28 mouse cellular contexts compared by ENCODE assay signal in the genomic region with DNA sequence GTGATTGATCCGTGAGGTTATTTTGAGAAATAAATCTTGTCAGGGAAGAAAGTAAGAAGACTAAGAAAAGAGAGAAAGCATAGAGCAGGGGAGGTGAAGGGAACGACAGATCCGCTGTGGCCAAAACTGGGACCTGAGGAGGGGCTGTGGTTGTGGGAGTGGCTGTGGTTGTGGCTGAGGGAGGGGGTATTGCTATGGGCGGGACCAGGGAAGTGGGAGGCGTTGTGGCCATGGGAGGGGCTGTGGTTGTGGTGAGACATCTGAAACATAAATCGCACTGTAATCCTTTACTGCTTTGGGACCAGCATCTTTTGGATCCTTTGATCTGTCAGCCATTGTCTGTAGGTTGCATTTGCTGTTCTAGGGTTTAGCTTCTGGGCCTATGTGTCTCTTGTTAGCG.
DNase-seq lines count a peak whose midpoint lies in the region; ATAC-seq and TF ChIP-seq lines count a peak whose summit lies in the region.
"Had no signal": no experiment of that assay in that cellular context is flagged by ENCODE, and none has a peak within 500 bp of the region (broad histone marks: within the 10 kb centered on the region; RNA-seq: fewer than 3 reads in every experiment).

No protein-coding gene starts in this region.

- H3K36me3 ChIP-seq in testis, adult 2 months (ENCODE audit: control insufficient read depth, insufficient read depth, low read length) = no peaks in the 10 kb centered on the region
- H3K36me3 ChIP-seq in forebrain, embryonic 11.5 days (ENCODE audit: control insufficient read depth, insufficient read depth, low read length) = no peaks in the 10 kb centered on the region
- H3K36me3 ChIP-seq: embryonic facial prominence, embryonic 13.5 days; forebrain, embryonic 10.5 days; G1E; heart, embryonic 10.5 days; hindbrain, embryonic 15.5 days; kidney, embryonic 15.5 days; limb, embryonic 10.5 days; limb, embryonic 15.5 days; neural tube, embryonic 13.5 days had no signal

- H3K9ac ChIP-seq in forebrain, embryonic 11.5 days (ENCODE audit: low read length) = no peak overlapping the region
- H3K9ac ChIP-seq: embryonic facial prominence, embryonic 13.5 days; forebrain, postnatal 0 days; hindbrain, embryonic 15.5 days; kidney, embryonic 15.5 days; limb, embryonic 15.5 days; liver, embryonic 14.5 days; lung, embryonic 14.5 days; neural tube, embryonic 13.5 days had no signal

- no peak overlapping the region for H3K27ac ChIP-seq in testis, adult 2 months (ENCODE audit: control insufficient read depth, insufficient read depth, low read depth, low read length)
- no peak overlapping the region for H3K27ac ChIP-seq in forebrain, embryonic 11.5 days (ENCODE audit: low read depth, low read length)
- H3K27ac ChIP-seq: embryonic facial prominence, embryonic 13.5 days; forebrain, embryonic 10.5 days; heart, embryonic 10.5 days; hindbrain, embryonic 15.5 days; kidney, embryonic 15.5 days; limb, embryonic 10.5 days; limb, embryonic 15.5 days; liver, embryonic 14.5 days; neural tube, embryonic 13.5 days had no signal

- no peaks in the 10 kb centered on the region; the same call in 1 of the 2 replicates for H3K9me3 ChIP-seq in forebrain, embryonic 11.5 days (ENCODE audit: control insufficient read depth, low read length)
- H3K9me3 ChIP-seq: limb, embryonic 10.5 days; limb, embryonic 15.5 days had no signal

- H3K4me1 ChIP-seq in testis, adult 2 months (ENCODE audit: control insufficient read depth, insufficient read depth, low read length) = peaks cover 2% of the 10 kb centered on the region; the same call in 1 of the 2 replicates
- 0 out of 2 replicates have a peak, but pooled peaks cover 2% of the 10 kb centered on the region for H3K4me1 ChIP-seq in forebrain, embryonic 11.5 days (replicated peaks; ENCODE audit: control insufficient read depth, insufficient read depth, low read length)
- H3K4me1 ChIP-seq: limb, embryonic 10.5 days; limb, embryonic 15.5 days had no signal

- H3K27me3 ChIP-seq in testis, adult 2 months (ENCODE audit: control insufficient read depth, insufficient read depth, low read length) = no peaks in the 10 kb centered on the region
- H3K27me3 ChIP-seq in forebrain, embryonic 11.5 days (ENCODE audit: control insufficient read depth, insufficient read depth, low read length) = no peaks in the 10 kb centered on the region
- H3K27me3 ChIP-seq: embryonic facial prominence, embryonic 13.5 days; hindbrain, embryonic 15.5 days; kidney, embryonic 15.5 days; neural tube, embryonic 13.5 days had no signal

- WGBS in forebrain, embryonic 11.5 days = 81% methylated on average over 7 of the region's 7 CpGs

- no peak for TF ChIP-seq POLR2A in testis, adult 2 months (IDR thresholded peaks at IDR 0.05; ENCODE audit: control insufficient read depth, low read depth, low read length)

- no peak for TF ChIP-seq CTCF in testis, adult 2 months (IDR thresholded peaks at IDR 0.05; ENCODE audit: control insufficient read depth, insufficient read depth, insufficient replicate concordance, low read depth, low read length)

- peak; percentile 33; the same call in 1 of the 2 replicates for ATAC-seq in megakaryocyte, adult 5-6 weeks (ENCODE audit: poor library complexity, severe bottlenecking)
- ATAC-seq in forebrain, embryonic 11.5 days (replicated peaks; ENCODE audit: low FRiP score) = no peak
- ATAC-seq: forebrain, postnatal 0 days; midbrain, embryonic 16.5 days had no signal

- no peak for DNase-seq in testis, postnatal 14 days (ENCODE audit: low spot score)
- peak; percentile 32 to 35 for DNase-seq in thymus, postnatal 10 days (ENCODE audit: low spot score in 2 of 2)
- no peak for DNase-seq in cerebellum, postnatal 36 days
- DNase-seq in layer of hippocampus, postnatal 10 days (ENCODE audit: low spot score in 2 of 2) = no peak
- no peak for DNase-seq in forebrain, embryonic 11.5 days (ENCODE audit: low spot score)
- DNase-seq: adrenal gland, postnatal 10 days; cerebellum, adult 11 months; cerebellum, adult 9-10 months; forebrain, postnatal 0 days; kidney, adult 18-20 months; layer of hippocampus, postnatal 36 days; lung, embryonic 14.5 days; lung, postnatal 14 days had no signal

- H3K4me2 ChIP-seq in forebrain, embryonic 11.5 days (ENCODE audit: low read depth, low read length, severe bottlenecking) = no peak overlapping the region
- H3K4me2 ChIP-seq: embryonic facial prominence, embryonic 13.5 days; hindbrain, embryonic 15.5 days; kidney, embryonic 15.5 days; limb, embryonic 15.5 days; lung, embryonic 14.5 days; midbrain, embryonic 11.5 days; neural tube, embryonic 13.5 days had no signal

- peak overlapping the region; percentile 56 for H3K4me3 ChIP-seq in testis, adult 2 months (ENCODE audit: control insufficient read depth, low read depth, low read length)
- no peak overlapping the region for H3K4me3 ChIP-seq in forebrain, embryonic 11.5 days (ENCODE audit: low read depth, low read length)
- H3K4me3 ChIP-seq: embryonic facial prominence, embryonic 13.5 days; forebrain, embryonic 10.5 days; heart, embryonic 10.5 days; hindbrain, embryonic 15.5 days; kidney, embryonic 15.5 days; limb, embryonic 10.5 days; limb, embryonic 15.5 days; myocyte; neural tube, embryonic 13.5 days had no signal

Comparison
In these comparisons a context has a peak if more than half of its experiments do, and no peak if none do; other contexts are left out.
1. DNase-seq: peak in thymus, postnatal 10 days (2 of 2); none in testis, postnatal 14 days (single experiment), cerebellum, postnatal 36 days (0 of 2), layer of hippocampus, postnatal 10 days (0 of 2) and forebrain, embryonic 11.5 days (single experiment).